Mouse (Mus musculus): Measurements from ENCODE around the gene Ms4a6c. TPM values are rescaled to one million over a fixed set of nuclear protein-coding genes. Genes with fewer than 3 reads are reported as not detected.
"Not testable (repeated sequence)": the region's sequence is repeated elsewhere in the genome, so short reads cannot be mapped to it uniquely, and the experiment has no call there.

Gene Ms4a6c
- polyA plus RNA-seq, 1 experiment, result 6.2 TPM

DNA sequence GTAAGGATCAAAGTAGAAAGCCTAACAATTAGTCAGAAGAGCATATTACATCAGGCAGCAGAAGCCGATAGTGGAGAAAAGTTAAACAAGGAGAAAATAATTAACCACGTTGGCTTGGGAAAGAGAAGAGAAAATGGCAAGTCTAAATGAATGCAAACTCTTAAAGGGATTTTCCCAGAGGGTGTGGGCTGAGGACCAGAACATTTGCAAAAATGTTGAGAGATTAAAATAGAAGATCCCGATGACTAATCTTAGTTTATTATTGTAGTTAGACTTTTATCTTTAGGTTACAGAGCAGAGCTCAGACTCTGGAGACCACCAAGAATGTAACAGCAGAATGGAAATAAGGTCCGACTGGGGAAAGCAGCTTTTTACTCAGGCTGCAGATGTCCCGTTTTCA lies 2.7 kb upstream of the Ms4a6c start:
- DNase-seq, result no peak
- no peak overlapping the region for H3K4me3 ChIP-seq (ENCODE audit: control insufficient read depth, insufficient read depth, low read length)
- H3K27ac ChIP-seq (ENCODE audit: control insufficient read depth, insufficient read depth, low read length), result no peak overlapping the region
- peaks cover 5% of the 10 kb centered on the region; the same call in 1 of the 2 replicates for H3K36me3 ChIP-seq (ENCODE audit: control insufficient read depth, insufficient read depth, low read length)
- 90% methylated on average over 5 of the region's 5 CpGs for WGBS
- H3K4me1 ChIP-seq (replicated peaks; ENCODE audit: control insufficient read depth, insufficient read depth, low read length), result peaks cover 3% of the 10 kb centered on the region; the same call in 1 of the 2 replicates
- TF ChIP-seq POLR2A (IDR thresholded peaks at IDR 0.05; ENCODE audit: control insufficient read depth, extremely low read depth, insufficient read depth, low read length, poor library complexity) (no peak), CTCF (IDR thresholded peaks at IDR 0.05; ENCODE audit: borderline replicate concordance, control insufficient read depth, extremely low read depth, insufficient read depth, low read length, poor library complexity) (no peak)
- no peaks in the 10 kb centered on the region for H3K27me3 ChIP-seq (ENCODE audit: control insufficient read depth, insufficient read depth, low read length)

DNA sequence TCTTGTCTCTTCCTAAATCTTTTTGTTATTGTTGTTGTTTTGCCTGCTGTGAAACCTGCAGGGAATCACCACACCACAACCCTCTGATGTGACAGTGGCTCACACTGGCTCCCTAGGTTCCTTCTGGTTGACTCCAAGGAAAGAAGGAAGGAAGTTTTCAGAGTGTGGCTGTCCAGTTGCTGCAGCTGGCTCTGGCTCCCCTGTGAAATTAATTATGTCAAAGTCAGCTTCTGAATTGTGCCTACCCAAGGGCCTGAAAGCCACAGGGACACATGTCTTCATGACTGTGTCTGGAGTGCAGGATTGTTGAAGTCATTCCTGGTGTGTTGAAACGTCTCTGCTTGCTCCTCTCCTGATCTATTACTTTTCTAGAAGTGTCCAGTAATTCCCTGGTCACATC lies 805 bp upstream of the Ms4a6c start:
- DNase-seq; H3K36me3 ChIP-seq (ENCODE audit: control insufficient read depth, insufficient read depth, low read length); H3K4me3 ChIP-seq (ENCODE audit: control insufficient read depth, insufficient read depth, low read length); H3K27ac ChIP-seq (ENCODE audit: control insufficient read depth, insufficient read depth, low read length); H3K27me3 ChIP-seq (ENCODE audit: control insufficient read depth, insufficient read depth, low read length); H3K4me1 ChIP-seq (replicated peaks; ENCODE audit: control insufficient read depth, insufficient read depth, low read length): not testable (repeated sequence)
- 70% methylated on average over 1 of the region's 1 CpGs for WGBS

DNA sequence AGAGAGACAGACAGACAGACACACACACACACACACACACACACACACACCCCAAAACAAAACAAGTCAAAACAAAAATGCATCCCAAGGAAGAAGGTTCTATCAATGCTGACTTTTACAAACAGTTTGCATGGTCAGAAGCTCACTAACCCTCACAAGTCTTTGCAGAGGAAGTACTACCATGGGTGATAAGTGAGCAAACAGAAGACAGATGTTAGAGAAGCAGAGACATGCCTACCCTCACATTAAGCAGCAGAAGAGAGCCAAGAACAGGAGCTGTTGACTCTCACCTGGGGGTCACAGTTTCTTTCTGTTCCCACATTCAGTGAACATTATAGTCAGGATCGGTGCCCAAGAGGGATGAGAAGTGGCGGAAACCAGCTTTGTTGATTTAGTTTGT lies 10.5 kb downstream of the Ms4a6c start:
- Histone ChIP-seq H3K27ac (ENCODE audit: control insufficient read depth, insufficient read depth, low read length) (no peak overlapping the region), H3K36me3 (ENCODE audit: control insufficient read depth, insufficient read depth, low read length) (no peaks in the 10 kb centered on the region), H3K4me3 (ENCODE audit: control insufficient read depth, insufficient read depth, low read length) (no peak overlapping the region), H3K27me3 (ENCODE audit: control insufficient read depth, insufficient read depth, low read length) (no peaks in the 10 kb centered on the region), H3K4me1 (replicated peaks; ENCODE audit: control insufficient read depth, insufficient read depth, low read length) (peaks cover 5% of the 10 kb centered on the region)
- no peak for TF ChIP-seq CTCF (IDR thresholded peaks at IDR 0.05; ENCODE audit: borderline replicate concordance, control insufficient read depth, extremely low read depth, insufficient read depth, low read length, poor library complexity)
- no peak for TF ChIP-seq POLR2A (IDR thresholded peaks at IDR 0.05; ENCODE audit: control insufficient read depth, extremely low read depth, insufficient read depth, low read length, poor library complexity)
- DNase-seq, result no peak
- WGBS, result 85% methylated on average over 2 of the region's 2 CpGs

DNA sequence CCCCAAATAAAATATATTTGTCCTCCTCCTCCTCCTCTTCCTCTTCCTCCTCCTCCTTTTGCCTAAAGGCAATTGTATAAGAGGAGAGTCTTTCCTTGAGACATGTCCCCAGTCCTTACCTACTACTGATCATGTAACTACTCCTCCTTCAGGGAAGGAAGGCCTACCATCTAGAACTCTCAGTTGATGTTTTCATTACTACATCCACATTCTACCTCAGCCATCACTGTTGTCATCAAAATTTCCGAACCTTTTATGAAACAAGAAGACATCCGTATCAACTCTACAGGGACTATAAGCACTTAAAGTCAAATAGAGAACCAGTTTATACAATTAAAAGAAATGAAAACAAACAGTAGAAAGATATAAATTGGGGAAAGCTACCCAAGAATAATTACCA lies 13.5 kb downstream of the Ms4a6c start:
- Histone ChIP-seq H3K4me1 (replicated peaks; ENCODE audit: control insufficient read depth, insufficient read depth, low read length) (peaks cover 7% of the 10 kb centered on the region), H3K27ac (ENCODE audit: control insufficient read depth, insufficient read depth, low read length) (no peak overlapping the region), H3K4me3 (ENCODE audit: control insufficient read depth, insufficient read depth, low read length) (no peak overlapping the region), H3K36me3 (ENCODE audit: control insufficient read depth, insufficient read depth, low read length) (no peaks in the 10 kb centered on the region), H3K27me3 (ENCODE audit: control insufficient read depth, insufficient read depth, low read length) (no peaks in the 10 kb centered on the region)
- no peak for DNase-seq
- TF ChIP-seq CTCF (IDR thresholded peaks at IDR 0.05; ENCODE audit: borderline replicate concordance, control insufficient read depth, extremely low read depth, insufficient read depth, low read length, poor library complexity) (no peak), POLR2A (IDR thresholded peaks at IDR 0.05; ENCODE audit: control insufficient read depth, extremely low read depth, insufficient read depth, low read length, poor library complexity) (no peak)
- WGBS, result 95% methylated on average over 2 of the region's 2 CpGs

DNA sequence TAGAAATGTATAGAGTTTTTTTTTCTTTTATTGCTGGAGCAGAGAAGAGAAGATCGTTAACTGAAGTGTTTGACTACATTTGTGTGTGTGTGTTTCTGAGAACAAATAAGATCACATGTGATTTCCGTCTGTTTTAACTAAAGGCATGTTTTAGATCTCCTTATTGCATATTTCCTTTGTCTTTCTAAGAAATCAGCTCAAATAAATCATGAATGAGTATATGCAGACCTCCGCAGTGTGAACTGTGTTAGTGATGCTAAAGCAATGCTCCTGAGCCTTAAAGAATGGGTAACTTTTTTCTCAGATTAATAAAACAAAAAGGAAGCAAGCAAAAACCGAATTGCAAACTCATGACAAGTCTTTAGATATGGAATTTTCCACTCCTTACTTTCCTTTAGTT lies 14.8 kb downstream of the Ms4a6c start:
- 12% methylated on average over 4 of the region's 4 CpGs for WGBS
- Histone ChIP-seq H3K4me3 (ENCODE audit: control insufficient read depth, insufficient read depth, low read length) (no peak overlapping the region), H3K4me1 (replicated peaks; ENCODE audit: control insufficient read depth, insufficient read depth, low read length) (peaks cover 7% of the 10 kb centered on the region), H3K36me3 (ENCODE audit: control insufficient read depth, insufficient read depth, low read length) (no peaks in the 10 kb centered on the region), H3K27me3 (ENCODE audit: control insufficient read depth, insufficient read depth, low read length) (no peaks in the 10 kb centered on the region), H3K27ac (ENCODE audit: control insufficient read depth, insufficient read depth, low read length) (no peak overlapping the region)
- DNase-seq, result no peak
- TF ChIP-seq CTCF (IDR thresholded peaks at IDR 0.05; ENCODE audit: borderline replicate concordance, control insufficient read depth, extremely low read depth, insufficient read depth, low read length, poor library complexity), result no peak
- no peak for TF ChIP-seq POLR2A (IDR thresholded peaks at IDR 0.05; ENCODE audit: control insufficient read depth, extremely low read depth, insufficient read depth, low read length, poor library complexity)

DNA sequence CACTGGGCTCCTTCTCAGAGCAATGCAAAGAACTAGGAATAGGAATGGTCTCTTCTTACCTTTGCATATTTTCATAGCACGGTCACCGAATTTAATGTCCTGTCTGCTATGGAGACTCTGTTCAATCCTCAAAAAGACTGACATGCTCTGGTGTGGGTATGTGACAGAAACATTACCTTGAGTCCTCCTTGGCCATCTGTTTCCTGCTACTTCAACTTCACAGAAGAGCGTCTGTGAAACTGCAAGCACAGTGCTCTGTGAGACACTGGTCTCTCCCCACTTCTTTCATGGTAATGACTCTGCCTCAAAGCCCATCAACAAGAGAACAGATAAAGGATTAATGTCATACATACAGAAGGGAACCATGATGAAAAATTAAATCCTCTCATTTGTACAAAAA lies 15.2 kb downstream of the Ms4a6c start:
- H3K27me3 ChIP-seq (ENCODE audit: control insufficient read depth, insufficient read depth, low read length), result no peaks in the 10 kb centered on the region
- DNase-seq, result no peak
- no peak for TF ChIP-seq POLR2A (IDR thresholded peaks at IDR 0.05; ENCODE audit: control insufficient read depth, extremely low read depth, insufficient read depth, low read length, poor library complexity)
- WGBS, result 5% methylated on average over 3 of the region's 3 CpGs
- peaks cover 7% of the 10 kb centered on the region for H3K4me1 ChIP-seq (replicated peaks; ENCODE audit: control insufficient read depth, insufficient read depth, low read length)
- no peaks in the 10 kb centered on the region for H3K36me3 ChIP-seq (ENCODE audit: control insufficient read depth, insufficient read depth, low read length)
- no peak overlapping the region; the same call in 1 of the 2 replicates for H3K27ac ChIP-seq (ENCODE audit: control insufficient read depth, insufficient read depth, low read length)
- no peak overlapping the region for H3K4me3 ChIP-seq (ENCODE audit: control insufficient read depth, insufficient read depth, low read length)

DNA sequence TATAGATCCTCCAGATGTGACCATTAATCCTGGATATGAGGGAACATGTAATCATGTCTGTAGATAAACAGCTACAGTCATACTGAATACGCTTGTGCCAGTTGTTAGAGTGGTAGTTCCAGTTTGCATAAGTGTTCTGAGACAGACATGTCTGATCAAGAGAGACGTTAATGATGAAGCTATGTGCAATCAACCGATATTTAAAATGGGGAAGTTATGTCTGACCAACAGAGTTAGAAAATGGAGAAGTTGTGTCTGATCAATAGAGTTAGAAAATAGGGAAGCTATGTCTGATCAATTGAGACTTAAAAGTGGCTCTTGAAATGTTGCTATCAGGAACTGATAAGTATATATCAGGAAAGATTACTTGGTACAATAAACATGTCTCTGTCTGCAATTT lies 16.1 kb downstream of the Ms4a6c start:
- no peak for DNase-seq
- no peaks in the 10 kb centered on the region for H3K27me3 ChIP-seq (ENCODE audit: control insufficient read depth, insufficient read depth, low read length)
- H3K36me3 ChIP-seq (ENCODE audit: control insufficient read depth, insufficient read depth, low read length), result no peaks in the 10 kb centered on the region
- WGBS, result 51% methylated on average over 3 of the region's 3 CpGs
- peaks cover 2% of the 10 kb centered on the region for H3K4me1 ChIP-seq (replicated peaks; ENCODE audit: control insufficient read depth, insufficient read depth, low read length)
- no peak overlapping the region for H3K4me3 ChIP-seq (ENCODE audit: control insufficient read depth, insufficient read depth, low read length)
- TF ChIP-seq CTCF (IDR thresholded peaks at IDR 0.05; ENCODE audit: borderline replicate concordance, control insufficient read depth, extremely low read depth, insufficient read depth, low read length, poor library complexity) (no peak), POLR2A (IDR thresholded peaks at IDR 0.05; ENCODE audit: control insufficient read depth, extremely low read depth, insufficient read depth, low read length, poor library complexity) (no peak)
- no peak overlapping the region for H3K27ac ChIP-seq (ENCODE audit: control insufficient read depth, insufficient read depth, low read length)

Data from thymus, adult 2 months (tissue).